Mouse (Mus musculus) myocyte (in vitro differentiated cells): ENCODE results near the gene Dynlt1b.
"Not testable (repeated sequence)": the region's sequence is repeated elsewhere in the genome, so short reads cannot be mapped to it uniquely, and the experiment has no call there.

Experiments
- CEBPB ChIP-seq: IDR thresholded peaks from 2 replicates; pipeline ENCODE4 v1.6.1; 2011; ENCODE audit warnings: mild to moderate bottlenecking, moderate library complexity; ENCODE audit not compliant: poor library complexity, insufficient read depth, severe bottlenecking
- E2F4 ChIP-seq: IDR thresholded peaks from one replicate; pipeline ENCODE4 v1.6.1; 2011; ENCODE audit warnings: mild to moderate bottlenecking, control low read depth, moderate library complexity; ENCODE audit not compliant: insufficient read depth
- MAX ChIP-seq: IDR thresholded peaks from one replicate; pipeline ENCODE4 v1.6.1; 2011; ENCODE audit warnings: low read depth, mild to moderate bottlenecking, control low read depth
- MYOD1 ChIP-seq, 3 experiments: IDR thresholded peaks; one replicate each; pipeline ENCODE4 v1.6.1; 2011; ENCODE audit warnings: control low read depth in 2 of 3, low read depth in 2 of 3, mild to moderate bottlenecking in 2 of 3, moderate library complexity in 1 of 3; ENCODE audit not compliant: insufficient read length in 2 of 3, control insufficient read depth in 1 of 3
- MYOG ChIP-seq, 3 experiments: IDR thresholded peaks; one replicate each; pipeline ENCODE4 v1.6.1; 2011; ENCODE audit warnings: control low read depth in 2 of 3, low read depth in 2 of 3, mild to moderate bottlenecking in 2 of 3; ENCODE audit not compliant: insufficient read length in 2 of 3, control insufficient read depth in 1 of 3, insufficient read depth in 1 of 3
- POLR2A ChIP-seq: IDR thresholded peaks from one replicate; pipeline ENCODE4 v1.6.1; 2011; ENCODE audit warnings: low read depth, mild to moderate bottlenecking, control low read depth, moderate library complexity; ENCODE audit not compliant: insufficient read length
- POLR2AphosphoS2 ChIP-seq: IDR thresholded peaks from one replicate; pipeline ENCODE4 v1.6.1; 2011; ENCODE audit warnings: low read depth, control low read depth; ENCODE audit not compliant: insufficient read length
- TCF3 ChIP-seq: IDR thresholded peaks from one replicate; pipeline ENCODE4 v1.6.1; 2011; ENCODE audit warnings: low read depth, control low read depth; ENCODE audit not compliant: insufficient read length
- USF1 ChIP-seq: IDR thresholded peaks from one replicate; pipeline ENCODE4 v1.6.1; 2011; ENCODE audit warnings: low read depth, mild to moderate bottlenecking, control low read depth, moderate library complexity

GRCm38 (mm10) chr17:6424294-6424980, 5.5 kb upstream of the Dynlt1b start:
- TF ChIP-seq E2F4; POLR2A; MAX; POLR2AphosphoS2; USF1; MYOD1 (IDR thresholded peaks at IDR 0.05; ENCODE audit: control insufficient read depth in 1 of 3, insufficient read length in 2 of 3, low read depth in 2 of 3); CEBPB; MYOG (IDR thresholded peaks at IDR 0.05; ENCODE audit: control insufficient read depth in 1 of 3, insufficient read depth in 1 of 3, insufficient read length in 2 of 3, low read depth in 2 of 3); TCF3: not testable (repeated sequence)
